Mouse (Mus musculus) urinary bladder, postnatal 25 days (tissue): ENCODE data around the gene Rab37.

ENCODE experiments used
- DNase-seq: peaks from one replicate; pipeline ENCODE4 v3.0.0; 2022; ENCODE audit warnings: low spot score

Gene Rab37

DNA sequence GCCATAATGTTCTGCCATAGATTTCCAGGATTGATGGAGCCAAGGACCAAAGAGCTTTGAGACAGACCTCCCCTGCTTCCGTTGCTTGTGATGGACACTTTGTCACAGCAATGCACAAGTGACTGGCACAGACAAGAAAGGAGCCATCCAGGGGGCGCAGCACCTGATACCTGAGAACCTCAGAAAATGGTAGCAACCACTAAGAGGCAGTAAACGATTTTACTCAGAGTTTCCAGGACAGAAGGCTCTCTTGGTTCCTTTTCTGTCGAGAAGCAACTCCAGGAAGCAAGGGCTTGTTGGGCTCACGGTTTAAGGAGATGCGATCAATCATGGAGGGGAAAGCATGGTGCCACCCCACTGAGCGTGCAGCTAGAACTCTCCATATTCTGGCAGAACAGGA, 5.0 kb upstream of the Rab37 start:
- DNase-seq: no peak

DNA sequence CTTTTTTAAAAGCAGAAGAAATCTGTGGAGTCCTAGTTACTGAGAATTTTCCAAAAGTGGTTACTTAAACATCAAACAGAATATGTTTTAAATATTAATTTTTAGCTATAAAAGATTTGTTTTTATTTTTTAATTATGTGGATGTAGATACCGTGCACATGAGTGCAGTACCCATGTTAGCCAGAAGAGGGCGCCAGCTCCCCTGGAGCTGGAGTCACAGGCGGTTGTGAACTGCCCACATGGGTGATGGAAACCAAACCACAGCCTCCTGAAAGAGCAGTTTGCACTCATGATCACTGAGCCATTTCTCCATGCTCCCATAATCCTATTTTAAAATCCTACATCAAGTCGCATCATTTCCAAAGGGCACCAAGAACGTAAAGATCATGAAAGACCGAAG, 1.4 kb upstream of the Rab37 start:
- DNase-seq: no peak

GRCm38 (mm10) chr11:115092140-115092539, 909 bp downstream of the Rab37 start:
- DNase-seq: no peak

DNA sequence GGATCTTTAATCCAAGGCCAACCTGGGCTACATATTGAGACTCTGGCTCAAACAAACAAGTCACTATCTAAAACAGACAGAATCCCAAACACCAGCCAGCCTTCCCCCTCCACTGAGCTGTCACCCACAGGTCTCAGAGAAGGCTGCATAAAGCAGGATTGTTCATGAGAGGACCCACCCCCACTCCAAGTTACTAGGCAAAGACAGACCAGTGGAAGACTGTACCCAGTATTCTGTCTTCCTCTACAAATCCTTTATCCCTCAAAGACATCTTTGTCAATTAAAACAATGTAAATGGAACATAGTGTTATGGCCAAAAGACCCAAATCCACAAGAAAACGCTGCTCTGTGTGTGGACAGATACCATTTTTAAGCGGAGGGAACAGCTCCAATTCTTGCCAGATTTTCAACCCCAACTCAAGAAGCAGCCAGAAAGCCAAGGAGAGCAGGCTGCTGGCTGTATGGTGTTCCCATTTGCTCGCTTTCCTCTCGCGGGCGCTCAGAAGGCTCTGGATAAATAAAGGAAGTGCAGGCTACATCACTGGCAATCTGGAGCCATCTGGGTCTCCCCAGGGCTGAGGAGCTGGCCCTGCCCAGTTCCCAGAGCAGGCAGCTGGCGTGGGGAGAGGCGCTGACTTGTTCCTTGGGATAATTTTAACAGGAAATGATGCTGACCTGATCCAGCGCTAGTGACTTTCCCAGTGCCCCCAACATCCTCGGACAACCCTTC, 7.1 kb downstream of the Rab37 start:
- DNase-seq: no peak

DNA sequence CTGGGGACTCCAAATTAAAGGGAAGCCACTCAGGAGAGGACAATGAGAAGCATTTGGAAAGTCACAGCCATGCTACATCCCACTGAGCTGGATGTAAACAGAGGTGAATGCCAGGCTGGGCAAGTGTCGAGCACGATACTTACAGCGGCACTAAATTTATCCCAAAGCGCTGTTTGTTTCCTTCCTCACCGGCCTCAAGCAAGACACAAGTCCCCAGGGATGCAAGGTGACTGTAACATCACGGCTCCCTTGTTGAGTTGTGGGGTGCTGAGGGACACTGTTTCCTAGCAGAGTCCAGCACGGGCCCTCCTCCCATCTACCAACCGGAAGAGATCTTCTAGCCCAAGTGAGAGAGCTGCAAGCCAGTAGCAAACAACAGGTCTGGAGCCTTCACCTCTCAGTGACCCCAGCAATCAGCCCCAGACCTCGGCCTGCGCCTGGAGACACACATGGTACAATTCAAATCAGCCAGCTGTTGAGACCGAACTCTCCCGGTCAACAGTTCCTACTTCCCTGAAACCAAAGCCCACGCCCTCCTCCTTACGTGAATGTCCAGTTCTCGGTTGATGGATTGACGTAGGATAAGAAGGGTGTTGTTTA, 8.1 kb downstream of the Rab37 start:
- DNase-seq: no peak

DNA sequence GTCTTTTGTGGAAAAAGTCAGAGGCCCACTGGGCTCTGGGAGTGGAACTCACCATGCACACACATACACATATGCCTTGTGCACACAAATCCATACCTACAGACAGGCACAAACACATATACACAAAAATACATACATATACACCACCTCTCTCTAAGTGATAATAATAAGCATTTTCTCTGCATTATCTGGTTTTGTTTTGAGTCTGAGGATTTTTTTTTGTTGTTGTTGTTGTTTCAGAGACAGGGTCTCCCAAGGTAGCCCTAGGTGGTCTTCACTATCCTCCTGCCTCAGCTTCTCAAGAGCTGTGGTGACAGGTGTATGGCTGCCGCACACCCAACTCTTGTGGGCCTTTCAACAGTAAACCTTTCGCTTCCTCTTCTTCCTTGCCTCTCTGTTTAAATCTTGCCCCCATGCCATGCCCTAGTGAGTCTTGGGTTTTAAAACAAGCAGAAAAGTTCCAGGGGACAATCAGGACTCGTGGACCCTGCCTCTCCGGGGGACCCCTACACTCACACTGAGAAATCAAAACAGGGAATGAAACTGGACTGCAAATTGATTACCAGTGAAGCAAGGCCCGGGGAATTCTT, 8.9 kb downstream of the Rab37 start:
- no peak for DNase-seq

- DNase-seq: no peak
These were observed 9.5 kb downstream of the Rab37 start for GRCm38 (mm10) chr11:115100741-115101140.

DNA sequence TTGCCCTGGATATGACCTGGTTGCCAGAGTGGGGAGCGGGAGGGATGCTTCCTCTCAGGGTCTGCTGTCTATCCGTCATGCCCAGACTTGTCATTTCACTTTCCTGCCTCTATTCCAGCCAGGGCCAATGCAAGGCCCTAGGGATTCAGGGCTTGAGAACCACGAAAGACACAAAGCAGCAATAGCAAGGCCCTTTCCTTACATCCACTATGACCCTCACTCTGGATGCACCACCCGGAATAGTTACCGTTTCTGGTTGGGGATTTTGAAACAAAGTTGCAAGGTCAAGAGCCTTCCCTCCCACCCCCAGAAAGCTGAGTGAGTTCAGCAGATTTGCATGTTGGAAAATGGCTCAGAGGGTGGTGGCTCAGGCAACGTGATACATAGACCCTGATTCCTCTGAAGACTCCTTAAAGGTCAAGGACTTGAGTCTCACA, 10.4 kb downstream of the Rab37 start:
- DNase-seq: no peak

GRCm38 (mm10) chr11:115102116-115102515, 10.9 kb downstream of the Rab37 start:
- no peak for DNase-seq

- no peak for DNase-seq
These were observed 12.5 kb downstream of the Rab37 start for GRCm38 (mm10) chr11:115103470-115104413.

DNA sequence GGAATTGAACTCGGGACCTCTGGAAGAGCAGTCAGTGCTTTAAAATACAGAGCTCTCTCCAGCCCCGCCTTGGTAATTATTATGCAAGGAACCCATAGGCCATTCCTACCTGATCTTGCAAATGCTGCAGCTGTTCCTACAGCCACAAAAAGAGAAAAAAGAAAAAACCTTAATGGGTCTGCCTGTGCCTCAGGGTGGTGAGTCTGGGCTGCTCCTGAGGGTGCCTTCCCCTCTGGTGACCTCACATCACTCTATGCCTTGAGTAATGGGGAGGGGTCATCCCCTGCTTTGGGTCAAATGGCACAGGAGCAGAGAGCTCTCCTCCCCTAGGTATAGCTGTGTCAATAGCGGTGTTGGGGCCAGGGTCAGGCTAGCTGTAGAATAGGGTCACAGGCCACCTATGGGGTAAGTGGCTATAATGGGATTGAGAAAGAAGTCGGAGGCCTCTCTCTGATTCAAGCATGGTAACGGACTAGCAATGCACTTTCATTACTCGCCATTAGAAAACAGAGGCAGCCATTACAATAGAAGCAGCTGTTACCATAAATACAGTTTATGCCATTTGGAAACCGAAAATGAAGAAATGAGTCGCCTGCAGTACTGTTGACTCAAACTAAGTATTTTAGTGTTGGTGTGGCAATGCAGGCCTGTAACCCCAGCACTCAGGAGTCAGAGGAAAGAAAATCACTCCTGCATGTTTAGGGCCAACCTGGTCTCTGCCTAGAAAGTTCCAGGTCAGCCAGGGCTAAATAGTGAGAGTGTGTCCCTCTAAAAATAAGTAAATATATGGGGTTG, 13.7 kb downstream of the Rab37 start:
- DNase-seq: no peak

- no peak for DNase-seq
These were observed 15.4 kb downstream of the Rab37 start for GRCm38 (mm10) chr11:115106638-115107037.

- DNase-seq: no peak
These were observed 16.2 kb downstream of the Rab37 start for GRCm38 (mm10) chr11:115107403-115107916.

DNA sequence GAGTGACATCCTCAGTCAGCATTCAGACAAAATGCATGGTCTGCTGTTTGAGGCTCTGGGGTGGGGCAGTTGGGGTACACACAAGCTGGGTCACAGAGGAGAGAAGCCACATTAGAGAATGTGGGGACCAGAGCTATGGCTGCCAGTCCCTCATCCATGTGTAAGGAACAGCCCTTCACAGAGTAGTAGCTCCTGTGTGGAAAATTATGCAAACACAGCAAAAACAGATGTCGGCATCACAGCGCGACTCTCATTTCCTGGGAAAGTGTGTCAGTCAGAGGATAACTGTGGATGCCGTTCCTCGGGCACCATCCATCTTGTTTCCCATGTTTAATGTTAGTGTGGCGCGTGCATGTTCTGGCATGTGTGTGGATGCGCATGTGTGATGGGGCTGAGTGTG, 16.9 kb downstream of the Rab37 start:
- no peak for DNase-seq

- no peak for DNase-seq
These were observed 19.0 kb downstream of the Rab37 start for GRCm38 (mm10) chr11:115110271-115110670.

DNA sequence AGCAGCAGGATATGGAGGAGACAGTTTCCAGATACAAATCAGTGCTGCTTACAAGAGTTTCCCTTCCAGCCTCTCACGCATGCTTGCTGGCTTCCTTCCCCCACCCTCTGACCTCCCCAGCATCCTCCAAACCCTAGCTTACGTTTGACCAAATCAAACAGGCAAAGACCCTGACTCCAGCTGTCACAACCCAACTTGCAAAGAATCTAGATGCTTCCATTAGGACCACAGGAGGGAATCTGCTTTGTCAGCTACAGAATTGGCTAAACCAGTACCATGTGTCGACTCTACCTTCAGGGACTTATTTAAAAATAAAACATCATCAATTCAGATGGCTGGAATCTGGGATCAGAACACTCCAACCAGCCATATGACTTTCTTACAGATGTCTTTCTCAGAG, 21.0 kb downstream of the Rab37 start:
- no peak for DNase-seq

DNA sequence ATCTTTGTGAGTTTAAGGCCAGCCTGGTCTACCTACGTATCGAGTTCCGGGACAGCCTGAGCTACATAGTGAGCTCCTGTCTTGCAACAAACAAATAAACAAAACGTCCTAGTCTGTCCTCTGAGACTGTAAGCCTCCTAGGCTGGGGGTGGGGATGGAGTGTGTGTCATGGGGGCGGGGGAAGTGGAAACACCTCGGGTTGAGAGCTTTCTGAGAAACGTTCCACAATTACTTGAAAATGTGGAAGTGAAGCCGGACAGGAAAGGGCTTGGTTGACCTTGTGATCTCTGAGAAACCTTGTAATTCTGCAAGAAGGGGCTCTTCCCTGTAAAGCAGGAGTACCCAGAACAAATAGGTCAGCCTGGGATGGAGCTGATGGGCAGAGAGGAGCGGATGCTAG, 28.2 kb downstream of the Rab37 start:
- no peak for DNase-seq

DNA sequence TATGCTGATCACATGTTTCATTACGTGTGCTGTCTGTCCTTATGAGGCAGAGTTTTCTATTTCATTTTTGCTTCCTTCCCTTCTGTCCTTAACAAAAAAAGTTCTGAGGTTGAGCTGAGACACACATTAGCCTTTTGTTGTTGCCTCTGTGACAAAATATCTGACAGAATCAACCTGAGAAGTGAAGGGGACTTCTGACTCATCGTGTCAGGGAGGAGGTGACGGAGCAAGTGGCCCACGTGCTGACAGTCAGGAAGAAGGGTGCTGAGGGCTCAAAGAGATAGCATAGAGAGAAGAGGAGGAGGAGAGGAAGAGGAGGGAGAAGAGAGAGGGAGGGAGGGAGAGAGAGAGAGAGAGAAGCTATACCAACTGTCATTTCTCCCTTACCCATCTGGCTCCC, 37.3 kb downstream of the Rab37 start:
- no peak for DNase-seq

GRCm38 (mm10) chr11:115129508-115130126, 38.4 kb downstream of the Rab37 start:
- no peak for DNase-seq

GRCm38 (mm10) chr11:115131768-115132381, 40.6 kb downstream of the Rab37 start:
- DNase-seq: no peak
